Mouse (Mus musculus): ENCODE data around the gene Gm20388. TPM values are rescaled to one million over a fixed set of nuclear protein-coding genes. Genes with fewer than 3 reads are reported as not detected.

Gene Gm20388
- total RNA-seq, 2 experiments from 2014 or later: 18.6 TPM; not detected in 1

DNA sequence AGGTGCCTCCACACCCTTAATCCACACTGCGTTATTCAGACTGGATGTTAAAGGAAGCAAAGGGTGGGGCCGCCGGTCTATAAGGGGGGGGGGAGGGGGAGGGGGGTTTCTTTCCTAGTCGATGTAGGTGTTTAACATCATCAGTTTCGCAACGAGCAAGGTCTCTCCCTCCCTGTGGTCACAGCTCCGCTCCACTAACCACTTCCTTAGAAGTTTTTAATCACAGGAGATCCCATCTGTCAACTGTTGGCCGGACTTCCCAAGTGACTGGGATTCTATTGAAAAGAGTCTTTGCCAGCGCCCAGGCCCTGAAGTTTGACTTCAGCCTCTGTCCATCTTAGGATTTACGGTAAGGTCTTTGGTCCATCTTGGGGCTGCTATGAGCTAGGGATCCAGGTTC, 1303.0 kb downstream of the Gm20388 start:
- intact Hi-C loops (cut with DNase I): no loop called here
- no peak for DNase-seq (ENCODE audit: low spot score in 2 of 2)

DNA sequence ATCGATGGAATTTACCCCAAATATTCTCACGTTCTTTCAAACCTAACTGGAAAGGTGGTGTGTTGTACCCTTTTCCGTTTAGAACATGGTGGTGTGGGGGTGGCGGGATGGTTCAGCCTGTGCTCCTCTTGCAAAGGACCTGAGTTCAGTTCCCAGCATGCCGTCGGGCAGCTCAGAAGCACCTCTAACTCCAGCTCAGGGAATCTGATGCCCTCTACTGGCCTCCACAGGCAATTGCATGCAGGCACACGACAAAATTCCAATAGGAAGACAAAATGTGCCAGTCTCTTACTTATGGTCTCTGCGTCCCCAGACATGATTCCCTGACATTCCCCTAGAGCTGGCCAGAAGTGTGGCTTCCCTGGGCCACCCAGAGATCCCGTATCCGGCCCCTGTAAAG, 1304.3 kb downstream of the Gm20388 start:
- no peak for DNase-seq (ENCODE audit: low spot score in 2 of 2)
- intact Hi-C loops (cut with DNase I): no loop called here

DNA sequence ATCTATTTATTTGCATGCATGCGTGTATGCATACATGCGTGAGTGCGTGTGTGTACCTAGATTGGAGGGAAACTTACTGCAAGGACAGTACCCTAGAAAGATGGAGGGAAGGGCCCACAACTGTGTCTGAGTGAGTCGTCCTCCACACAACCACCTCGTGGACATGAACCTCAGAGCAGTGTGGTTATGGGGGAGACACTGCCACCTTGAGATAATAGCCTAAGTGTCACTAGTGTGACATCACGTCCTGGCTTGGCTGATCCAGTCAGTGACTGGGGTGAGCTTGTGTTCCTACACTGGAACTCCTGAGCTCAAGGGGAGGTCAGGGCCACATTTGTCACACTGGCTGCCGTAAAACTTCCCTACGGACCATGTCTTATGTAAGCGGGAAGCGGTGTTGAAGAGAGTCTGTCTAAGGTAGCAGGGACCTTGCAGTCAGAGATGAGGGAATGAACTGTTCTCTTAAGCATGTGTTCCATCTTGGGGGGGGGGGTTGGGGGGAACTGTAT, 1305.9 kb downstream of the Gm20388 start:
- no peak for DNase-seq (ENCODE audit: low spot score in 2 of 2)
- intact Hi-C loops (cut with DNase I): no loop called here

DNA sequence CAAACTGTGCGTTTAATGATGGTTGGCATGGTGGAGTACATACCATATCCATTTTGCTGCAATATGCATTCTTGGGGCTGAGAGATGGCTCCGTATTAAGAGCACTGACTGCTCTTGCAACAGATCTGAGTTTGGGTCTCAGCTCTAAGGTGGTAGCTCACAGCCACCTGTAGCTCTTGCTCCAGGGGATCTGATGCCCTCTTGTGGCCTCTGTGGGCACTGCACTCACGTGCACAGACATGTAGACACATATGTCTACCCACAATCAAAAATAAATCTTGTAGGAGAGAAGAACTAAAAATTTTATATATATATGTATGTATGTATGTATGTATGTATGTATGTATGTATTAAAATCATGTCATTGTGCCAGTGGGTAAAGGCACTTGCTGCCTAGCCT, 1307.8 kb downstream of the Gm20388 start:
- intact Hi-C loops (cut with DNase I): no loop called here
- DNase-seq (ENCODE audit: low spot score in 2 of 2): no peak

DNA sequence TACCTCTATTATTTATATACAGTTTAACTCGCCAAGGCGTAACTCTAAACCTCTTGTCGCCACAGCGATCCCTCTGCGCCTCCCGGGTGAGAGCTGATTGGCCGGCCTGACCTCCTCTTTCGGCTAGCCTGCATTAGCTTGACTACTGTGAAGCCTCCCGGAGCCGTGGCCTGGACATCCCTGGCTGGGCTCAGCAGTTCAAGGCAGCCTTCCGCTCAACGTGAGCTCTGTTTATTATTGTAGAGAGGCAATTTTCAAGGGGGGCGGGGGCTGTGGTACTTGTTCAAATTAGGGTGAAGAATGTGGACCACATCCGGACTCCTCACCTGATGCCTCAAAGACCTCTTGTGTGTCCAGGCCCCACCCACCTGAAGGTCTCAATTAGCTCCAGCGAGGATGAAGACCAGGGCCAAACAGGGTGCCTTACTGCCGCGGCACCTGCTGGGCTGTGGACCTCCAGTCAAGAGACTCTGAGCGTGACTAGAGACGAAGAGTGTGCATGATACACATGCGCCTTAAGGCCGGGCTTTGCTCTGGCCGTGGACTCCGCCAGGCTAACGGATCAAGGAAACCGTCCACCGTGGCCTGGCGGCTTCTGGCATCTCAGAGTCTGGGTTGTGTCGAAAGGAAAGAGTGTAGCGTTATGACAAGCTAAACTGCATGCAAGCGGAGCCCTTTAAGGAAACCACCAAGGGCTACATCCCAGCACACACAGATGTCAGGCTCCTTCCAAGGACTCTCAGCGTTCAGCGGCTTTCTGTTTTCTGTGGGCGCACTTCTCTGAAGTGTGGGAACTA, 1309.7 kb downstream of the Gm20388 start:
- DNase-seq (ENCODE audit: low spot score in 2 of 2): no peak
- intact Hi-C loops (cut with DNase I): no loop called here

DNA sequence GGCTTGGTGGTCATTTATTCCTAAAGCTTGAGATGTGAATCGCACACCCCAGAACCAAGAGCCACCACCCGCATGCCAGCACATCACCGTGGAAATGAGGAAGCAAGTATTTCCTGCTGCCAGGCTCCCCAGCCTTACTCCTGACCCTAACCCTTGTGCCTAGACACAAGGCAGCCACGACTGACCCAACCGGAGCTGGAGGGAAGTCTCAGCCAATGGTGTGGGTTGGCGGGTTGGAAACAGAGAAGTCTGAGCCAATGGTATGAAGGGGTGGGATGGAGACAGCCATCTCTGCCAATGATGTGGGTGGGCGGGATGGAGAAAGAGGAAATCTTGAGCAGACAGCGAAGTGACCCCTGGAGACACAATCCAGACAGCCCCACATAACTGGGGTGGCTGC, 1314.1 kb downstream of the Gm20388 start:
- intact Hi-C loops (cut with DNase I): no loop called here

DNA sequence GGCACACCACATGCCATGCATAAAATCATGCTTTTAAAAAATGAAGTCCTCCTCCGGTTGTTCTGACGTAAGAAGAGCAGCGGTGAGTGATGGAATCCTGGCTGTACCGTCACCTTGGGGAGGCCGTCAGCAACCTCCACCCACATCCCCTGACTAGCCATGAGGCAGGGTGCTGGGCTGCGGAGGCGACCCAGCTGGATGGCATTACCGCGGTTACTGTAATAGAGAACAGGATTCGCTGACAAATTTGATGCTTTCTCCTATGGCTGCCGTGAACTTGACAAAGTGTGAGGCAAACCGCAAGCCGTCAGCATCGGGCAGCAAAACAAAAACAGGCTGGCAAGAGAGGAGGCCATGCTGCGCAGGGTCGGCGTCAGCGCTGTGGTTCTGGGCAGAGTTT, 1317.1 kb downstream of the Gm20388 start:
- intact Hi-C loops (cut with DNase I): no loop called here
- peak; percentile 15 to 60 for DNase-seq (ENCODE audit: low spot score in 2 of 2)

More for the DNA sequence above, 1314.1 kb downstream of the Gm20388 start:
- DNase-seq (ENCODE audit: low spot score in 2 of 2): no peak

DNA sequence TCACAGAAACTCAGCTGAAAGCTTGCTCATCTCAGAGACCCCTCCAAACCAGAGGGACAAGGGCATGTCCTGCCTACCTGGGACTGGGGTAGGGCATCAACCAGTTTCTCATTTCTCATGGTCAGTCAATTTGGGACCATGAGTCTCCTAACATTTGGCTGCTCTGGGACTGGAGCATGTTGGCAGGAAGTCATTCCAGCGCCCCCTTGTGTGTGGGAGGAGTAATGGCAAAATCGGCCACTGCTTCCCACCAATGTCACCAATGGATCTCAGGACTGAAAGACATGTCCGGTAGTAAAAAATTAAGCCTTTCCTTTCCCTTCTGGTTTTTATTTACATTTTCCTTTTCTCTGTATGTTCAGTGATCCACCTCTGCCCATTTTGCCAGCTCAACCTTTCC, 1318.3 kb downstream of the Gm20388 start:
- DNase-seq (ENCODE audit: low spot score in 2 of 2): no peak
- intact Hi-C loops (cut with DNase I): no loop called here

DNA sequence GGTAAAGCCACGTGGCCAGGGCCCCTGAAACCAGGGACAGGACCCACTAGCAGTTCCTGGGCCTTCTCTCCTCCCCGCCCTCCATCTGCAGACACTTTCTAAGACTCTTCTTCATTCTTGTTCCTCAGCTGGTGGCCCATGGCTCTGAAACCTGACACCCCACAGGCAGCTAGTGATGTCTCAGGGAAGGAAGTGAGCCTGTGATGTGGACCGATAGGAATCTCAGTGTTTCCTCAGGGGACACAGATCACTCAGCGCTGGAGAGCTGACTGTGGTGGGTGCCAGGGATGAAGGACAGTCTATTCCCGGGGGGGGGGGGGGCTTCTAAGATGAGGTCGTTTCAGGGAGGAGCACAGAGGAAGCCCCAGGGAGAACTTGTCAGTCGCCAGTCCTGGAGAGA, 1318.9 kb downstream of the Gm20388 start:
- intact Hi-C loops (cut with DNase I): no loop called here
- DNase-seq (ENCODE audit: low spot score in 2 of 2): no peak

DNA sequence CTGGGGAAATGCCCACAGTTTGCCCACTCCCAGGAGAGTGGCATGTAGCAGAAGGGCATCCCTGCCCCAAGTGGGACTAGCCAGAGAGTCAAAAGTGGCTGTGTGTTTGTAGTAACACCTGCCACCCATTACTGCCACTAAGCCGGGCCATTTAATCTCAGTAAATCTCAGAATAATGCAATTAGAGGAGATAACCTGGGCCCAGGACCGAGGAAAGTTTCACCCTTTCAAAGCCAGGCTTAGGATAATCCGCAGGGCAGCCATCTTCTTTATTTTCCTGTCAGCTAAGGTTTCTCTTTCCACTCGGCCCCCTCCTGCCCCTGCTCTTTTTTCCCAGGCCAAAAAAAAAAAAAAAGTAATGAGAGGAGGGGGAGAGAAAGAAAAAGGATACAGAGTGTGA, 1322.6 kb downstream of the Gm20388 start:
- intact Hi-C loops (cut with DNase I): no loop called here
- DNase-seq (ENCODE audit: low spot score in 2 of 2): no peak

DNA sequence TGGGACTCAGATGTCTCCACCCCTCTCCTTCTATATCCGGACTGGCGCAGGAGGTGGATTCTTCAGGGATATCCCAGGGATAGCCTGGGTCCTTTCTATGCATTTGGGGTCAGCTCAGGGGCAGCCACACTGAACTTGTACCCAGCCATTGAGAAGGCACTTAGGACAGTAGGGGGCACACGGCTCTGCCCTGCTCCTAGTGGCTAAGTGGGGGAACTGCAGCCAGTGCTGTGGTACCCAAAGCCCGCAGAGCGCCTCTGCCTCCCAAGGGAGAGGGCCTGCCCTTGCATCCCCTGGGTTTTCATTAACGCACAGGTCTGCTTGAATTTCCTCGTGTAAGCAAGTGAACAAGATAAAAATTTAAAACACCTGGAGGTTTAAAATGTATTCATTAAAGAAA, 1324.3 kb downstream of the Gm20388 start:
- intact Hi-C loops (cut with DNase I): no loop called here
- no peak for DNase-seq (ENCODE audit: low spot score in 2 of 2)

DNA sequence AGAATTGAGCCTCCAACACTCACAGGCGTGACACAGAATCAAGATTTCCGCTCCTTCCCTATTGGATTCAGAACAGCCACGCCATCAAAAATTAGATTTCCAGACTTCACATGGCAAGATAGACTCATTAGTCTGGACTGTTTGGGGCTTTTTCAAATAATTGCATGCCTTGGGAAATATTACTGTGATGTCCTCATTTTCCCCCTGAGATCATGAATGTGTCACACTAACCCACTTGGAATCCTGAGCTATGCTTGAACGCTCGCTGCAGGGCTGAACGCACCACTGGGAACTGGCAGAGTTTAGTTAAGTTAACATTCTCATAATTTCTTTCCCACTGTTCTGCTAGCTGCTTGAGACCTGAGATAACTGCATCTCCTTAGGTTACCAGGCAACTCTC, 1329.0 kb downstream of the Gm20388 start:
- no peak for DNase-seq (ENCODE audit: low spot score in 2 of 2)
- intact Hi-C loops (cut with DNase I): no loop called here

DNA sequence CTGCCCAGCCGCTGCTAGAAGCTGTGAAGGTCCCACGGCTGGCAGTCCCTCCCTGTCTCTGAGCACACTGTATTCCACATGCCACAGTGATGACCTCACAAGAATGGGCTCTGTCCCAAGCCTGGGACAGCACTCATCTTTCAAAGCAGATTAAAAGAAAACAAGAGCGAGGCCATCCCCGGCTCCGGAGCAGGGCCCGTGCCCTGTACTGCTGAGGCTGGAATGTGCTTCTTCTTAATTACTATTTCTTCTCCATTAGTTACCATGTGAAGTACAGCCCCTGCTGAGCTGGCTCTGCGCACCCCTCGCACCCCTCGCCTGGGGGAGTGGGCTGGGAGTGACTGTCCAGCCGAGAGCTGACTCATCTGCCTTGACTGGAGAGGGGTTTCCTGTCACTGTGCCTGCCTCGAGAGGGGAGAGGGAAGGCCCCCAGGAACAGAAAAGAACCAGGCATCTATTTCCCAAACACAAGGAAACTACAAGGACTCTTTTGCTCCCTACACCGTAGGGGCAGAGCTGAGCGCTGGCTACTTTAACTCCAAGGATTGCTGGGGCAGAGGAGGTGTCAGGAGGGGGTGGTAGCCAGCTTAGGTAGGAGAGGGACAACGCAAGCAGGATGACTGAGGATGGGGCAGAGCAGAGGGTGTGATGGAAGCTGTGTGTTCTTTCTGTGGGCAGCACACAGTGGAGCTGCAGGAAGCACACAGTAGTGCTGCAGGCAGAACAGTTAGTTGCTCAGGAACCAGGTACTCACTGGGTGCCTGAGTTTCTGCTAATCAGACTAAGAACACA, 1331.3 kb downstream of the Gm20388 start:
- peak in 1 of 2 experiments; percentile 11 for DNase-seq (ENCODE audit: low spot score in 2 of 2)
- intact Hi-C loops (cut with DNase I): no loop called here

DNA sequence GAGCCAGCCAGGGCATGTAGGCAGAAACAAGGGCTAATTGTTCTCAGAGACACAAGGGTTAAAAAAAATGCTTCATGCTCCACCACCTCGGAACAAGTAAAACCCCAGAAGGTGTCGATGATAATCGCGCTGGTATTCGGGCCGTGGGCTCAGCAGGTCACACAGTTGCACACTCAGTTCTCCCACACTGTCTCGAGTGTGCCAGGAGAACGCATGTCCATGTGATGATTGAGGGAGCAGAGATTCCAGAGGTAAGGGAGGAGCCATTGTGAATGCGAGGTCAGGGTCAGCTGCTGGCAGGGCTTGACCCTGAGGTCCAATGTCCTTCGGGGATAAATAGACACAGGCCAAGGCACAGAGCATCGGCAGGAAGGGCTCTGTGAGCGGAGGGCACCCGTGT, 1332.0 kb downstream of the Gm20388 start:
- intact Hi-C loops (cut with DNase I): no loop called here
- no peak for DNase-seq (ENCODE audit: low spot score in 2 of 2)

DNA sequence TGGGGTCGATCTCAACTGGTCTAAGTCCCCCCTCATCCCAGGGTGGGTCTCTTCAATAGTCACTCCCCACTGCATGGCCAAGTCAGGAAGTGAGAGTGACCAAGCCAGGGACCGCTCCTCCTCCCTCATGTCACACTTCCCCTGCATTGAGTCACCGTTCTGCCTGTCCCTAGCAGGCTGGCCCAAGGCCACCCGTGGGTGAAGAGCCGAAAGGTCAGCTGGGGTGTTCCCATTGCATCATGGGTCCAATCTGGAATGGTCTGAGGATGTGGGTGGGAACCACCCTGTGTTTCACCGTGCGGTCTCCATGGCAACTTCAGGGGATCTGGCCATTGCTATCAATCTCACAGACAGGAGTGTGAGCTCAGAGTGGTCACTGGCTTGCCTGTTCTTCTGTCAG, 1338.2 kb downstream of the Gm20388 start:
- intact Hi-C loops (cut with DNase I): no loop called here

DNA sequence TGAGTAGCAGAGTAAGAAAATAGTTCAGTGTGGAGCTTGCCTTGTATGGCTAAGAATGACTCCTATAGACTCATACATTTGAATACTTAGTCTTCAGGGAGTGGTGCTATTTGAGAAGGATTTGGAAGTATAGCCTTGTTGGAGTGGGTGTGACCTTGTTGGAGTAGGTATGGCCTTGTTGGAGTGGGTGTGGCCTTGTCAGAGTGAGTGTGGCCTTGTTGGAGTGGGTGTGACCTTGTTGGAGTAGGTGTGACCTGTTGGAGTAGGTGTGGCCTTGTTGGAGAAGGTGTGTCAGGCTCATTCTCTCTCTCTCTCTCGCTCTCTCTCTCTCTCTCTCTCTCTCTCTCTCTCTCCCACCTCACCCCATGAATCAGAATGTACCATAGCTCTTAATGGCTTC, 1338.8 kb downstream of the Gm20388 start:
- intact Hi-C loops (cut with DNase I): no loop called here
- no peak for DNase-seq (ENCODE audit: low spot score in 2 of 2)

More for the DNA sequence above, 1338.2 kb downstream of the Gm20388 start:
- no peak for DNase-seq (ENCODE audit: low spot score in 2 of 2)

DNA sequence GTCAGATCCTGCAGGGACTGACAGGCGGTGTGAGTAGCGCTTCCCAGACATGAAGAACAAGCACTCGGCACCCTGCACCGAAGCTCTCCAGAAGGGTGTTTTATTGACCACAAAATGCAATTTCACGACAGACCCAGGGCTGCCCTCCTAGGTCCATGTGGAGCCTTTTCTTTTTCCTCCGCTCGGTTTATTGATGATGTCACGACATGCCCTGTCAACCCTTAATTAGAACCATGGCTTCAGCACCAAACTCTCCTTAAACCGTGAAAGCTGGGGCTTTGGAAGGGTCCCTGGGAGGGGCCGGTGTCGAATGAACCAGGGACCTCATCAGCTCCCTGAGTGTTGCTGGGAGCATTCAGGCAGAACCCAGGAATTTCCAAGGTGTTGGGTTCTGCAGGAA, 1340.4 kb downstream of the Gm20388 start:
- intact Hi-C loops (cut with DNase I): no loop called here
- no peak for DNase-seq (ENCODE audit: low spot score in 2 of 2)

DNA sequence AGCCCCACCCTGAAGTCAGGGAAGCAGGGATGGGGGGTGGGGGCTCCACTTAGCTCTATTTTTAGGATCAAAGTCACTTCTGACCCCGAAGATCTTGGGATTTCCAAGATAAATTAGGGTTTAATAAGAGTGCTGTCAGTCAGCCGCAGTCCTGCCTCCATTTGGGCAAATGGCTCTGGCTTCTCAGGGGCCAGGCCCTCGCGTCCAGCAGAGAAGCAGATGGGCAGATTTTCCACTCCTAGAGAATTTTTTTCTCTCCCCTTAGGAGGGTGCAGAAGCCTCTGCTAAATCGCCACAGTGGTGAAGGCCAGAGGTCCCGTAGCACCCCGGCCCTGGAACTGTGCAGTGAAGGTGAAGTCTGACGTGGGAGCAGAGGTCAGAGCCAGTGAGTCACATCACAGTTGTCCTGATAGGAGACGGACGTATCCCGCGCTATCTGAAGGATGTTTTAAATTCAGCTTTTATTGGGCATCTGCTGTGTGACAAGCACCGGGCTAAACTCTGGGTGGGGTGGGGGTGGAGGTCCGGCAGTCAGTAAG, 1345.2 kb downstream of the Gm20388 start:
- intact Hi-C loops (cut with DNase I): no loop called here
- DNase-seq (ENCODE audit: low spot score in 2 of 2): no peak

DNA sequence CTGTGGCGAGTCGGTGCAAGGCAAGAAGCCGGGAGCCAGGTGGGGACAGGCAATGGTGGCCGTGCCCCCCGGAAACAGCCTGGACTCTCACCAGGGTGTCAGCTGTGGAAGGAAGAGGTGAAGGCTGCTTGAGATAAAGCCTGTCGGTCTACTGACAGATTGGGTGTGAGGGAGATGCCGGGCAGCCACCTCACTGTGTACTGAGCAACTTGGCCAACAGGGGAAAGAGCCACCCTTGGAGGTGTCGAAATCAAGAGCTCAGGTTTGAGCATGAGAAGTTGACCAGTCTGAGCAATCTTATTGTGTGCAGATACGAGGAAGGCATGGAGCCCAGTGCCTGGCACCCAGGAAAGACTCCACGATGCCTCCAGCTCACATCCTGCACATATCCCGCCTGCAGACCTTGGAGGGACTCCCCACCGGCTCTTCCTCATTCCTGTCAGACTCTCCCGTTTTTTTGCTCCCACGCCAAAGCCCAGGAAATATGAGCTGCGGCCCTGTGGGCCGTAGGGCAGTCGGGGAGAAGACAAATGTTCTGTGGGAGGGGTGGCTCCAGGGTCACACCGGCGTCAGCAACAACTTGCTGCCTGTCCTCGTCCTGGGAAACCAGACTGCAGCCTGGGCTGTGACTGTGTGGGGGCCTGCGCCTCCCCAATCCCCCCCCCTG, 1347.6 kb downstream of the Gm20388 start:
- DNase-seq (ENCODE audit: low spot score in 2 of 2): no peak
- intact Hi-C loops (cut with DNase I): no loop called here

DNA sequence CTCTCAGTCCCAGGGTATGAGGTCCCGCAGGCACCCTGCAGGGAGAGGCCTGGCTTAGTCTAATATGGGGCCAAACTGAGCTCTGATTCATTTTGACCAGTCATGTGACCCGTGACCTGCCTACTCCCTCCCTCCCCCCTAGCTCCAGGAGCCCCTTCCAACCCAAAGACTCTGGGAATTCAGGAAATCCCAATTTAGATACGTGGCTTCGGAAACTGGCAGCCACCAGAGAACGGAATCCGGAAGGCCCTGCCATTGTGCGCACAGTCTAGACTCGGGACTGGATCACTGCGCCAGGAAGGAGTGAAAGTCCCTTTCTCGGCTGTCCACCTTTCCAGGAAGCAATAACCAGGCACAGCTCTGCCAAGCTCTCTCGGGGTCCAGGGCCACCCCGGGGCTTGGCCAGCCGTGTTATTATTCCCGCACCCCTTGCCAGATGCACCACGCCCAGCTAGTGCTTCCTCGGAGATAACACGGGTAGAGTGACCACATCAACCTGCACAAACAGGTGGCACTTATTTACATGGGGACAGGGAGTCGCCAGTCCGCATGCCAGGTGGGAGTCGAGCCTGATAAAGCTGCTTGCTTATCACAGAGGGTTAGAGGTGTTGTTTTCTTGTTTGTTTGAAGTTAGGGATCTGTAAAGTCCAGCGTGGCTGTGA, 1352.2 kb downstream of the Gm20388 start:
- intact Hi-C loops (cut with DNase I): no loop called here
- no peak for DNase-seq (ENCODE audit: low spot score in 2 of 2)
